Mouse (Mus musculus): Measurements from ENCODE around the gene Vwa1. TPM values are rescaled to one million over a fixed set of nuclear protein-coding genes. Genes with fewer than 3 reads are reported as not detected.
A peak's percentile ranks its signal among the peaks of the same experiment; 100 is the strongest.

The Vwa1 gene
- polyA plus RNA-seq, 1 experiment from 2014 or later, result 0.47 TPM

DNA sequence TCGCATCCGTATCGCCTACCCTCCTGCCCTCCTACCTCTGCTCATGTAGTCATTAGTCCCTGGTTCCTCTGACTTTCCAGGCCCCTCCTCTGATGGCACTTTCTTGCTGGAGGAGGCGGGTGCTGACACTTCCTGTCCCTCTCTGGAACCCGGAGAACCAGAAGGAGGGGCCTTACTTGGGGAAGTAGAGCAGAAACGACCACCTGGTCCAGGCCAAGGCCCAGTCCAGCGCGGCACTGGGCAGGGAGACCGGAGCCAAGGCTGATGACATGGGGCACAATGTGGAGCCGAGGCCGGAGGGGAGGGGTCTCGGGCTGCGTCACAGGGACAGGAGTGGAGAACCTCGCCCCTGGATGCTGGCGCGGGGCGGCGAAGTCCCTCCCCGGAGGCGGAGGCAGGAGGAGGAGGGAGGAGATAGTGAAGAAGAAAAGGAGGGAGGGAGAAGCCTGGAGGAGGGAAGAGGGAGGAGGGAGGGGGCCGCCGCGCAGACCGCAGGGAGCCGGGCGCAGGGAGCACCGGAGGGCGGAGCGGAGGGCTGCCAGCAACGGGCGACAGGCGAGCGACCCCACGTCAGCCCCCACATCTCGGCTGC is 40.1 kb downstream of the Vwa1 start, which contains the start of gene Tmem240:
Tmem240 (plus strand) TSS at position 451 of the 592 bp plus-strand sequence.
- DNase-seq (ENCODE audit: low read depth, low spot score), result no peak
- POLR2A ChIA-PET, result no interaction called here
- peak; percentile 76 for ATAC-seq
- TF ChIP-seq CTCF (IDR thresholded peaks at IDR 0.05), result no peak
- in situ Hi-C loops (cut with MboI; ENCODE audit: low pct_unique_long_range_greater_than_20kb), result no loop called here
- no peaks in the 10 kb centered on the region for H3K27me3 ChIP-seq
- CTCF ChIA-PET, result no interaction called here

DNA sequence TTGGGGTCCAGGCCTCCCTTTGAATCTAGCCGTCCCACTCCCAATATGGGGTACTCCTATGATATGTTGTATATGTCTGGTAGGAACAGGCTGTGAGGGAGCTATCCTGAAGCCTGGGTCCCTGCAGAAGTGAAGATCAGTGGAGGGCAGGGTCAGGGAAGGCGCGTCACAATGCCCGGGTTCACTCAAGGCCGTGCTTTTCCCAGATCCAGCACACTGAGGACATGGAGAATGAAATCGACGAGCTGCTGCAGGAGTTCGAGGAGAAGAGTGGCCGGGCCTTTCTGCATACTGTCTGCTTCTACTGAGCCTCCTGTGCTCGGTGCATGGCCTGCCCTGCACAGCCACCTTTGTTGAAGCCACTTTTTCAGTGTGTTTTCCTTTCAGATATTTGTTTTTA is 41.2 kb downstream of the Vwa1 start:
- no peak for DNase-seq (ENCODE audit: low read depth, low spot score)
- ChIA-PET CTCF (interaction anchor here (1.7 kb wide), 1 partner anchor 11 kb away, joined by 4 read pairs; no protein-coding TSS in a partner anchor), POLR2A (no interaction called here)
- in situ Hi-C loops (cut with MboI; ENCODE audit: low pct_unique_long_range_greater_than_20kb), result no loop called here
- no peak for ATAC-seq
- no peak for TF ChIP-seq CTCF (IDR thresholded peaks at IDR 0.05)
- H3K27me3 ChIP-seq, result no peaks in the 10 kb centered on the region

DNA sequence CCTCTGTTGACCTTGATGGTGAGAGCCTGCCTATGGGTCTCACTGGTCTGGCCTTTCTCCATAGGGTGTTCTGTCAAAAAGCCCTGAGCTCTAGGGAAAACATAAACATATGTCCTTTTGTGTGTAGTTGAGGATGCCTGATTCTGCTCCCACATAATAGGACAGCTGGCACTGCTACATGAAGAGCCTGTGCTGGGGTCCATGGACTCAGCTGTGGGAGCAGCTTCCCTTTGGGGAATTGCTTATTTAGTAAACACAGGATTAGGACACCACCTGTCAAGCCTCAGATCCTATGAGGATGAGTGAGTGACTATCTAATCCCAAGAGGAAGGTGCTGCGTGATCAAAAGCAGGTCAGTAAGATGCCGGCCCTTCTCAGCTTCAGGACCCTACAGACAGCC is 46.5 kb downstream of the Vwa1 start:
- in situ Hi-C loops (cut with MboI; ENCODE audit: low pct_unique_long_range_greater_than_20kb), result no loop called here
- DNase-seq (ENCODE audit: low read depth, low spot score), result no peak
- POLR2A ChIA-PET, result no interaction called here

DNA sequence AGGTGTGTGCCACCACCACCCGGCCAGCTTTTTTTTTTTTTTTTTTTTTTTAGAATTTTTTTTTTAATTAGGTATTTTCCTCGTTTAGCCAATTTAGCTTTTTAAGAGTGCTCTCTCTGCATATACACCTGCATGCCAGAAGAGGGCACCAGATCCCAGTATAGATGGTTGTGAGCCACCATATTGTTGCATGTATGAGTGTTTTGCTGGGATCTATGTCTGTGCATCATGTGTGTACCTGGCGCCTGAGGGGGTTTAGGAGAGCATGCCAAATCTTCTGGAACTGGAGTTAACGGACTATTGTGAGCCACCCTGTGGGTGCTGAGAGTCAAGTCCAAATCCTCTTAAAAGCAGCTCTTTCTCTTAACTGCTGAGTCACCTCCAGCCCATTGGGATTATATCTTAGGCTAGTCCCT is 52.8 kb downstream of the Vwa1 start:
- ATAC-seq (no peak), DNase-seq (ENCODE audit: low read depth, low spot score) (no peak)
- ChIA-PET CTCF (interaction anchor here (0.9 to 2.4 kb wide), 6 partner anchors 10 to 55 kb away, joined by 3 to 12 read pairs (median 4); no protein-coding TSS in a partner anchor), POLR2A (no interaction called here)
- peak; percentile 41 for TF ChIP-seq CTCF (IDR thresholded peaks at IDR 0.05)
- no peaks in the 10 kb centered on the region for H3K27me3 ChIP-seq
- in situ Hi-C loops (cut with MboI; ENCODE audit: low pct_unique_long_range_greater_than_20kb), result no loop called here

More for the DNA sequence above, 46.5 kb downstream of the Vwa1 start:
- ATAC-seq, result no peak
- no peaks in the 10 kb centered on the region for H3K27me3 ChIP-seq
- TF ChIP-seq CTCF (IDR thresholded peaks at IDR 0.05), result no peak
- CTCF ChIA-PET, result no interaction called here

Other genes starting within 250 kb of the Vwa1 start
- gene Nadk, start 212.3 kb downstream of the Vwa1 start, polyA plus RNA-seq (2021), result 87.0 TPM
- gene Slc35e2, start 173.3 kb downstream of the Vwa1 start, polyA plus RNA-seq (2021), result 4.0 TPM
- 57.8 TPM for gene Cdk11b, start 149.8 kb downstream of the Vwa1 start, polyA plus RNA-seq (2021)
- gene Gm10563, start 129.3 kb downstream of the Vwa1 start, polyA plus RNA-seq (2021), result not detected
- gene Mmp23, start 121.3 kb downstream of the Vwa1 start, polyA plus RNA-seq (2021), result 4.1 TPM
- gene Mib2, start 105.5 kb downstream of the Vwa1 start, polyA plus RNA-seq (2021), result 39.5 TPM
- gene Fndc10, start 80.4 kb downstream of the Vwa1 start, polyA plus RNA-seq (2021), result 7.3 TPM
- 81.8 TPM for gene Ssu72, start 69.9 kb downstream of the Vwa1 start, polyA plus RNA-seq (2021)
- 1.4 TPM for gene Tmem240, start 39.9 kb downstream of the Vwa1 start, polyA plus RNA-seq (2021)
- 53.3 TPM for gene Atad3a, start 13.6 kb downstream of the Vwa1 start, polyA plus RNA-seq (2021)
- 0.05 TPM for gene Tmem88b, start 11.2 kb upstream of the Vwa1 start, polyA plus RNA-seq (2021)
- gene Ankrd65, start 15.7 kb upstream of the Vwa1 start, polyA plus RNA-seq (2021), result not detected
- gene Mrpl20, start 28.2 kb upstream of the Vwa1 start, polyA plus RNA-seq (2021), result 124 TPM
- gene Ccnl2, start 37.8 kb upstream of the Vwa1 start, polyA plus RNA-seq (2021), result 55.5 TPM
- gene Aurkaip1, start 56.6 kb upstream of the Vwa1 start, polyA plus RNA-seq (2021), result 127 TPM
- 15.4 TPM for gene Mxra8, start 65.0 kb upstream of the Vwa1 start, polyA plus RNA-seq (2021)
- 83.6 TPM for gene Dvl1, start 72.7 kb upstream of the Vwa1 start, polyA plus RNA-seq (2021)
- 1.2 TPM for gene Tas1r3, start 88.7 kb upstream of the Vwa1 start, polyA plus RNA-seq (2021)
- gene Cptp, start 94.7 kb upstream of the Vwa1 start, polyA plus RNA-seq (2021), result 15.4 TPM
- 37.6 TPM for gene Ints11, start 94.8 kb upstream of the Vwa1 start, polyA plus RNA-seq (2021)
- gene Pusl1, start 117.1 kb upstream of the Vwa1 start, polyA plus RNA-seq (2021), result 22.4 TPM
- gene Acap3, start 117.1 kb upstream of the Vwa1 start, polyA plus RNA-seq (2021), result 16.7 TPM
- gene Ube2j2, start 169.1 kb upstream of the Vwa1 start, polyA plus RNA-seq (2021), result 60.1 TPM
- 0.59 TPM for gene C1qtnf12, start 187.6 kb upstream of the Vwa1 start, polyA plus RNA-seq (2021)
- 6.2 TPM for gene B3galt6, start 218.0 kb upstream of the Vwa1 start, polyA plus RNA-seq (2021)
- gene Sdf4, start 218.2 kb upstream of the Vwa1 start, polyA plus RNA-seq (2021), result 167 TPM
- gene Tnfrsf4, start 239.1 kb upstream of the Vwa1 start, polyA plus RNA-seq (2021), result 0.36 TPM

Data from Patski (cell line).